Mouse (Mus musculus) kidney, postnatal 0 days (tissue): ENCODE results near the gene Polg. TPM values are rescaled to one million over a fixed set of nuclear protein-coding genes. Genes with fewer than 3 reads are reported as not detected.

Experiments
- ATAC-seq: fragments of 200-750 bp; cut with Nextera tagmentation; replicated peaks from 2 replicates; pipeline ENCODE4 v1.8.0; 2017; ENCODE audit warnings: low read depth, moderate number of reproducible peaks, moderate TSS enrichment, moderate library complexity; ENCODE audit not compliant: low FRiP score
- DNase-seq: peaks from one replicate; pipeline ENCODE4 v3.0.0-alpha.2; 2016; ENCODE audit warnings: low spot score
- H3K27ac ChIP-seq: fragments of 300-500 bp; sonication (generic); 2 replicates; pipeline ENCODE4 v1.5.1; 2014; ENCODE audit warnings: mild to moderate bottlenecking
- H3K27me3 ChIP-seq: fragments of 300-500 bp; sonication (generic); 2 replicates; pipeline ENCODE4 v1.6.1; 2014; ENCODE audit warnings: low read length, mixed read lengths; ENCODE audit not compliant: insufficient read depth
- H3K36me3 ChIP-seq: fragments of 300-500 bp; sonication (generic); 2 replicates; pipeline ENCODE4 v1.6.1; 2014; ENCODE audit warnings: low read length, mixed read lengths; ENCODE audit not compliant: insufficient read depth
- H3K4me1 ChIP-seq: fragments of 300-500 bp; sonication (generic); replicated peaks from 2 replicates; pipeline ENCODE4 v1.6.1; 2014; ENCODE audit warnings: antibody characterized with exemption, low read length, mixed read lengths; ENCODE audit not compliant: insufficient read depth
- H3K4me2 ChIP-seq: fragments of 300-500 bp; sonication (generic); 2 replicates; pipeline ENCODE4 v1.6.1; 2014; ENCODE audit warnings: mild to moderate bottlenecking, low read length, moderate library complexity, mixed read lengths
- H3K4me3 ChIP-seq: fragments of 300-500 bp; sonication (generic); replicated peaks from 2 replicates; pipeline ENCODE4 v1.5.1; 2014; ENCODE audit warnings: low read depth, low read length
- H3K9ac ChIP-seq: fragments of 300-500 bp; sonication (generic); 2 replicates; pipeline ENCODE4 v1.6.1; 2014; ENCODE audit warnings: low read depth, low read length
- H3K9me3 ChIP-seq: fragments of 300-500 bp; sonication (generic); replicated peaks from 2 replicates; pipeline ENCODE4 v1.6.1; 2016; ENCODE audit warnings: low read length, inconsistent platforms, mixed read lengths
- CTCF ChIP-seq: IDR thresholded peaks from 2 replicates; pipeline ENCODE4 v1.5.1; 2016; ENCODE audit warnings: antibody characterized with exemption, low read depth, mild to moderate bottlenecking, moderate library complexity
- WGBS: fragments of 180-500 bp; shearing (Covaris S2); extraction: QIAGEN DNeasy Blood & Tissue Kit; methylation state at CpG from one replicate; pipeline ENCODE4 v1.1.7; 2014; 5-methylcytosine and 5-hydroxymethylcytosine counted together
- polyA plus RNA-seq: library from polyadenylated mRNA; unstranded; fragments of >200 nt; fragmentation: Nextera tagmentation; extraction: Ambion mirVana; gene quantifications from 2 replicates; pipeline ENCODE4 v1.2.1, GENCODE M21; 2015

Polg gene
- polyA plus RNA-seq, 1 experiment from 2014 or later: 22.8 TPM

DNA sequence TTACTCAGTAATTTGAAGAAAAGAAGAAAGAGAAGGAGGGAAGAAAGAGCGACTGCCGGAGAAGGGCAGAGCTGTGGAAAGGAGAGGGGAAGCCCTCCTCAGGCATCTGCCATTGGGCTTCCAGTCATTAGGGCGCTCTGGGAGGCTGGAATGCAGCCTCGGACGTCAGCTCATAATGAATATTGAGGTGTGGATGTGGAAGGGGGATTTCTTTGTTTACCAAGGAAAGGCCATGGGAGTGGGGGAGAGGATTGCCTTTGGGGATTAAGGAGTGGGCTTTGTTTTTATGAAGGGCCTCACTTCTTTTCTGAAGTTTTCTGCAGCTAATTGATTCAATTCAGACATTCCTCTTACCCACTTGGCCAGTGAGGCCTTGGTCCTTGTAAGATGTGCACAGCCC lies 45.5 kb upstream of the Polg start:
- peaks cover 97% of the 10 kb centered on the region for H3K27me3 ChIP-seq
- ATAC-seq (no peak), DNase-seq (no peak)
- no peak overlapping the region for H3K4me2 ChIP-seq
- H3K4me3 ChIP-seq: no peak overlapping the region
- no peak overlapping the region for H3K9ac ChIP-seq
- H3K9me3 ChIP-seq: no peaks in the 10 kb centered on the region
- peaks cover 4% of the 10 kb centered on the region; the same call in 1 of the 2 replicates for H3K4me1 ChIP-seq
- H3K27ac ChIP-seq: no peak overlapping the region
- H3K36me3 ChIP-seq: no peaks in the 10 kb centered on the region
- TF ChIP-seq CTCF: no peak
- 12% methylated on average over 5 of the region's 5 CpGs for WGBS

DNA sequence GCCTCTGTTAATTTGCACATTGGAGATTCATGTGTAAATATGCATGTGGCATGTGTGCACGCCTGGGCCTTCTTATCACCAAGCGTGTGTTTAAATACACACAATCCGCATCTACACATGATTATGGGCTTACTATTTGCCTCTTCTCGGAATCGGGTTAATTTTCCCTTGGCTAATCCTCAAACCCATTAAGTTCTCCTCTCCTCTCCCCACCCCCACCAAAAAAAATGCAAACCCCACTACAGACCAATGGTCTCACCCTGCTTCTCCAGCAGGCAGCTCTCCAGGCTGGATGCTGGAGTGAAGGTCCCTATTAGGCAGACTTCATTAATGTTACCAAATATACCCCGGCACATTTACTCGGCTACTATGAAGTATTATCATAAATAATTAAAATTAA lies 45.0 kb upstream of the Polg start:
- 16% methylated on average over 7 of the region's 7 CpGs for WGBS
- no peak overlapping the region for H3K4me3 ChIP-seq
- peaks cover 97% of the 10 kb centered on the region for H3K27me3 ChIP-seq

DNA sequence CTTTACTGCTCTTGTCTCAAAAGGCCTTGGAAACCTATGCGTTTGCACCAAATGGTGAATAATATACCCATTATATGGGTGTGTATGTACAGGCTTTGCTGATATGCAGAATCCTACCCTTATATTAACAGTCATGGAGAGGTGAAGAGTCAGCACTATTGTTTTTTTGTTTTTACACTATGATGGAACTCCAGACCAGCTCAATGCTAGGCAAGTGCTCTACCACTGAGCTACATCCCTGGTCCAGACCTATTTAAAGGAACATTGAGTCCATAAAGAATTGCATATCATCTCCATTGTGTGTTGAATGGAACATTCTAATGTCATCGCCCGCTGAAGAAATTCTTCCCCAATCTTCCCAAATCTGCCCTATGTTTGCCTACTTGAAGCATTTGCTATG lies 44.5 kb upstream of the Polg start:
- no peak overlapping the region for H3K9ac ChIP-seq
- no peak for DNase-seq
- TF ChIP-seq CTCF: no peak
- no peak overlapping the region for H3K4me3 ChIP-seq
- no peak for ATAC-seq
- no peak overlapping the region for H3K4me2 ChIP-seq
- H3K4me1 ChIP-seq: peaks cover 4% of the 10 kb centered on the region; the same call in 1 of the 2 replicates
- H3K27ac ChIP-seq: no peak overlapping the region
- H3K27me3 ChIP-seq: peaks cover 97% of the 10 kb centered on the region
- H3K36me3 ChIP-seq: no peaks in the 10 kb centered on the region
- H3K9me3 ChIP-seq: no peaks in the 10 kb centered on the region
- WGBS: 16% methylated on average over 3 of the region's 3 CpGs

More for the DNA sequence above, 45.0 kb upstream of the Polg start:
- no peak for DNase-seq
- Histone ChIP-seq H3K4me2 (no peak overlapping the region), H3K36me3 (no peaks in the 10 kb centered on the region), H3K27ac (no peak overlapping the region), H3K9ac (no peak overlapping the region), H3K4me1 (peaks cover 4% of the 10 kb centered on the region; the same call in 1 of the 2 replicates), H3K9me3 (no peaks in the 10 kb centered on the region)
- no peak for TF ChIP-seq CTCF
- ATAC-seq: no peak

DNA sequence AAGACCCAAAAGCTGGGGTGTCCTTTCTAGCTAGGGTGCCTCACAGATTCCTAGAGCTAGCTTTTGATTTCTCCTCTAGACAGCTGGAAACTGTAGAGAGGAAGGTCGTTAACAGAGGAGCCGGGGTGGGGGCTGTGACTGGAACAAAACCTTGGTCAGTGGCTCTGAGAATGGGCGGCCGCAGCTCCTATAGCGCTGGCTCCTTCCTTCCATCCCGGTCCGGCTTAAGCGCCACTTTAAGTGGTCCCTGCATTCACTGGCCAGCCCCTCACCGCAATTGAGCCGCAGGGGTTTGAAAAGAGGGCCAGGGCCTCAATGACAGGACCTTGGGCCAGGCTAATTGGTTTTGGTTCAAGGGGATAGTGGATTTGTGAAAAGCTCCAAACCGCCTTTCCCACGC lies 43.5 kb upstream of the Polg start:
- WGBS: 3% methylated on average over 12 of the region's 12 CpGs
- H3K4me2 ChIP-seq: no peak overlapping the region
- no peak overlapping the region for H3K4me3 ChIP-seq
- DNase-seq (no peak), ATAC-seq (no peak)
- 0 out of 2 replicates have a peak, but pooled peaks cover 3% of the 10 kb centered on the region for H3K4me1 ChIP-seq
- no peak for TF ChIP-seq CTCF
- no peak overlapping the region for H3K27ac ChIP-seq
- H3K9ac ChIP-seq: no peak overlapping the region
- no peaks in the 10 kb centered on the region for H3K36me3 ChIP-seq
- peaks cover 97% of the 10 kb centered on the region for H3K27me3 ChIP-seq
- H3K9me3 ChIP-seq: no peaks in the 10 kb centered on the region

DNA sequence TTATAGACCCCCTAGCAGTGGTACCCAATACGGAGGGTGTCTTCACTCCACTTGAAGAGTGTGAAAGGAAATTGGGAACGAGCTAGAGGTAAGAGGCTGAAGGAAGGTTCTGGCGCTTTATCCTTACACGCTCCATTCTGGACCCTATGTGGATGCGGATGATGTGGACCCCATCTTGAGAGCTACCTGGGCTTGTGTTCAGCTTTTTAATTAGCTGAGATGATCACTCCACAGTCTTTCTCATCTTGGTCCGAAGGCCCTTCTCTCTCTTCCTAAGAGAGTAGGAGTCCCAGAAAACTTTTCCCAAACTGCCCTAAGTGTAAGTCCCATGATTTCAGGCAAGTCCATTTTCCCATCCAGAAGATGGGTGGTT lies 43.1 kb upstream of the Polg start:
- TF ChIP-seq CTCF: no peak
- 4% methylated on average over 6 of the region's 6 CpGs for WGBS
- no peak overlapping the region for H3K4me3 ChIP-seq

DNA sequence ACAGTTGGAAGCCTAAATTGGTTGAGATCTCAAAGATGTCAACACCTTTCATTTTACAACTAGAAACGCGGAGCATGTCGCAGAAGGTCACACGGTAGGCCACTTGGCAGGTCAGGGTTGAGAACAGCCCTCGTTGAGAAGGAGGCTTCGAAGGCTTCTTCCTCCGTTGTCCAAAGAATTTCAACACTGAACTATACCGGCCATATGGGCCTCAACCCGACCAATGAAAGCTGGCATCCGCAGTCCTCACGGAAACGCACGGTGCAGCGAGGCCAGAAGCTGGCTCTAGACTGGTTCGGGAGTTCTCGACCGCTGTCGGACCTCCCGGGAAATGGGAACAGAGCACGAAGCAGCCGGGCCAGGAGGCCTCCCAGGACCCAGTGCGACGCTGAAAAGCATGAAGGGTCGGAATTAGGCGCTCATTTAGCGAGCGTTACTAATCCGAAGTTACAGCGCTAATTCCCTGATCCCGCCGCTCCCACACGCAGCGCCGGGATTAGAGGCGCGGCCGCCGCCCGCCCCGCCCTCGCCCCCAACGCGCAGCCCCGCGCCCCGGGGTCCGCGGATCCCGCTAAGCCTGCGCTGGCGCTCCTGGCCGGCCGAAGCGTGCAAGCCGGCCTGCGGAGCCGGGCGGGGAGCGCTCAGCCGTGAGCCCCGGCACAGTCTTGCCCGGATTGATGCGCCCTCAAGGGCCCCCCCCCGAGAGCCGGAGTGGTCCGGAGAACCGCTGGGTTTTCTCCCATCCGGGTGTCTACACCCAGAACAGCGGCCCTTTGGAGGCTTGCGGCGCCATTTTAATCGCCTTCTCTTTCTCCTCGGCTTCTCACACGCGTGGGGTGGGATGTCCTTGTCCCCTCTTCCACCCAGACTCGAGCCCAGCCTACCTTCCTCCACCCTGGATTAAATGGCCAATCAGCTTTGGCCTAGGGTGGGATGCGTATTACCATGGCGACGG lies 42.4 kb upstream of the Polg start:
- peaks cover 97% of the 10 kb centered on the region for H3K27me3 ChIP-seq
- H3K4me2 ChIP-seq: peak overlapping the region; percentile 44
- no peaks in the 10 kb centered on the region for H3K9me3 ChIP-seq
- H3K4me1 ChIP-seq: 0 out of 2 replicates have a peak, but pooled peaks cover 6% of the 10 kb centered on the region
- H3K36me3 ChIP-seq: no peaks in the 10 kb centered on the region
- H3K9ac ChIP-seq: no peak overlapping the region
- WGBS: under 1% methylated on average over 76 of the region's 79 CpGs
- DNase-seq: no peak
- no peak overlapping the region for H3K27ac ChIP-seq
- ATAC-seq: no peak
- peak overlapping the region; percentile 24 for H3K4me3 ChIP-seq
- no peak for TF ChIP-seq CTCF

More for the DNA sequence above, 43.1 kb upstream of the Polg start:
- no peak for ATAC-seq
- Histone ChIP-seq H3K27ac (no peak overlapping the region), H3K4me1 (0 out of 2 replicates have a peak, but pooled peaks cover 6% of the 10 kb centered on the region), H3K9ac (no peak overlapping the region), H3K9me3 (no peaks in the 10 kb centered on the region), H3K36me3 (no peaks in the 10 kb centered on the region), H3K4me2 (no peak overlapping the region), H3K27me3 (peaks cover 97% of the 10 kb centered on the region)
- DNase-seq: no peak
